Mouse (Mus musculus) MEL (cell line): Measurements from ENCODE around the gene Wipf1. TPM values are rescaled to one million over a fixed set of nuclear protein-coding genes. Genes with fewer than 3 reads are reported as not detected.
A peak's percentile ranks its signal among the peaks of the same experiment; 100 is the strongest.
"Not testable (repeated sequence)": the region's sequence is repeated elsewhere in the genome, so short reads cannot be mapped to it uniquely, and the experiment has no call there.

ENCODE experiments used
- DNase-seq: peaks from one replicate; pipeline ENCODE4 v3.0.0; 2011; ENCODE audit warnings: low read depth, low spot score
- H3K27ac ChIP-seq: 2 replicates; pipeline ENCODE4 v1.5.1; 2012; ENCODE audit warnings: low read depth, mild to moderate bottlenecking, control low read depth, low read length, moderate library complexity; ENCODE audit not compliant: control insufficient read depth
- H3K27me3 ChIP-seq, 2 experiments: fragments of 150-350 bp in 1 of 2; sonication (generic) in 1 of 2; 2 replicates each; pipeline ENCODE4 v1.6.1; 2012; ENCODE audit warnings: low read length in 2 of 2, mild to moderate bottlenecking in 2 of 2, improper control_type of control experiment in 1 of 2, moderate library complexity in 1 of 2; ENCODE audit not compliant: insufficient read depth in 2 of 2, control insufficient read depth in 1 of 2
- H3K36me3 ChIP-seq, 2 experiments: 2 replicates each; pipeline ENCODE4 v1.6.1; 2012 to 2014; ENCODE audit warnings: low read length in 2 of 2, improper control_type of control experiment in 1 of 2, inconsistent platforms in 1 of 2, mild to moderate bottlenecking in 1 of 2; ENCODE audit not compliant: insufficient read depth in 2 of 2, control insufficient read depth in 1 of 2
- H3K4me1 ChIP-seq, 2 experiments: fragments of 150-350 bp in 1 of 2; sonication (generic) in 1 of 2; 2 replicates each; pipeline ENCODE4 v1.6.1; 2012; ENCODE audit warnings: low read length in 2 of 2, improper control_type of control experiment in 1 of 2, mild to moderate bottlenecking in 1 of 2; ENCODE audit not compliant: insufficient read depth in 2 of 2, control insufficient read depth in 1 of 2
- H3K4me3 ChIP-seq, 2 experiments: fragments of 150-350 bp in 1 of 2; sonication (generic) in 1 of 2; 2 replicates each; pipeline ENCODE4 v1.5.1; 2012; ENCODE audit warnings: low read depth in 2 of 2, low read length in 2 of 2, mild to moderate bottlenecking in 2 of 2, moderate library complexity in 2 of 2, control low read depth in 1 of 2, improper control_type of control experiment in 1 of 2; ENCODE audit not compliant: control insufficient read depth in 1 of 2, insufficient read depth in 1 of 2
- H3K79me2 ChIP-seq: 2 replicates; pipeline ENCODE4 v1.6.1; 2012; ENCODE audit warnings: mild to moderate bottlenecking, low read length, moderate library complexity; ENCODE audit not compliant: control insufficient read depth, poor library complexity, insufficient read depth
- H3K9ac ChIP-seq: 2 replicates; pipeline ENCODE4 v1.6.1; 2012; ENCODE audit warnings: low read depth, mild to moderate bottlenecking, control low read depth, low read length, moderate library complexity; ENCODE audit not compliant: control insufficient read depth, poor library complexity, severe bottlenecking
- H3K9me3 ChIP-seq: fragments of 150-350 bp; sonication (generic); replicated peaks from 2 replicates; pipeline ENCODE4 v1.6.1; 2012; ENCODE audit warnings: mild to moderate bottlenecking, low read length, improper control_type of control experiment, moderate library complexity; ENCODE audit not compliant: insufficient read depth
- ELF1 ChIP-seq: IDR thresholded peaks from 2 replicates; pipeline ENCODE4 v1.6.1; 2014; ENCODE audit warnings: low read depth, mild to moderate bottlenecking, inconsistent platforms, low read length, improper control_type of control experiment, moderate library complexity
- EP300 ChIP-seq, 2 experiments: IDR thresholded peaks; 2 replicates each; pipeline ENCODE4 v1.6.1; 2011; ENCODE audit warnings: improper control_type of control experiment in 2 of 2, low read length in 2 of 2, low read depth in 1 of 2, mild to moderate bottlenecking in 1 of 2
- KAT2A ChIP-seq: conservative IDR thresholded peaks from 2 replicates; pipeline ENCODE4 v1.6.1; 2012; ENCODE audit warnings: low read depth, low read length, improper control_type of control experiment, inconsistent platforms
- MAFK ChIP-seq: IDR thresholded peaks from 2 replicates; pipeline ENCODE4 v1.6.1; 2011; ENCODE audit warnings: low read depth, mild to moderate bottlenecking, low read length, improper control_type of control experiment, borderline replicate concordance
- MAZ ChIP-seq: IDR thresholded peaks from 2 replicates; pipeline ENCODE4 v1.6.1; 2012; ENCODE audit warnings: low read depth, mild to moderate bottlenecking, inconsistent platforms, low read length, improper control_type of control experiment
- MXI1 ChIP-seq: IDR thresholded peaks from 2 replicates; pipeline ENCODE4 v1.6.1; 2011; ENCODE audit warnings: mild to moderate bottlenecking, low read depth, low read length, improper control_type of control experiment
- POLR2A ChIP-seq, 2 experiments: IDR thresholded peaks; 2 replicates each; pipeline ENCODE4 v1.6.1; 2011 to 2012; ENCODE audit warnings: low read length in 2 of 2, mild to moderate bottlenecking in 2 of 2, control low read depth in 1 of 2, improper control_type of control experiment in 1 of 2, low read depth in 1 of 2, moderate library complexity in 1 of 2; ENCODE audit not compliant: control insufficient read depth in 1 of 2, insufficient read depth in 1 of 2, poor library complexity in 1 of 2
- RAD21 ChIP-seq: IDR thresholded peaks from 2 replicates; pipeline ENCODE4 v1.6.1; 2011; ENCODE audit warnings: mild to moderate bottlenecking, low read depth, low read length, improper control_type of control experiment
- SIN3A ChIP-seq: IDR thresholded peaks from 2 replicates; pipeline ENCODE4 v1.6.1; 2012; ENCODE audit warnings: low read length, improper control_type of control experiment, inconsistent platforms
- TAL1 ChIP-seq: IDR thresholded peaks from 2 replicates; pipeline ENCODE4 v1.6.1; 2012; ENCODE audit warnings: mild to moderate bottlenecking, inconsistent platforms, low read length, moderate library complexity, mixed read lengths
- ZMIZ1 ChIP-seq: IDR thresholded peaks from 2 replicates; pipeline ENCODE4 v1.6.1; 2012; ENCODE audit warnings: low read depth, mild to moderate bottlenecking, inconsistent platforms, low read length, improper control_type of control experiment, moderate library complexity
- ZNF384 ChIP-seq: IDR thresholded peaks from 2 replicates; pipeline ENCODE4 v1.6.1; 2012; ENCODE audit warnings: low read depth, mild to moderate bottlenecking, inconsistent platforms, low read length, improper control_type of control experiment
- polyA plus RNA-seq, 2 experiments: library from polyadenylated mRNA; stranded (reverse) in 1 of 2; unstranded in 1 of 2; fragments of >175 nt in 1 of 2; fragments of >200 nt in 1 of 2; gene quantifications; 2 replicates each; pipeline versions ENCODE4 v1.2.1 to v1.2.4; 2012; ENCODE audit warnings: low replicate concordance in 2 of 2, low read depth in 1 of 2; ENCODE audit not compliant: insufficient read length in 2 of 2, insufficient read depth in 1 of 2, missing spikeins in 1 of 2
- total RNA-seq: library from RNA; depleted of rRNA; stranded (reverse); fragments of 300-350 nt; gene quantifications from 2 replicates; pipeline ENCODE4 v1.2.3, GENCODE M21; 2012

Gene Wipf1
- total and polyA plus RNA-seq, 3 experiments, result 5.2 to 83.9 (median 27.1) TPM

DNA sequence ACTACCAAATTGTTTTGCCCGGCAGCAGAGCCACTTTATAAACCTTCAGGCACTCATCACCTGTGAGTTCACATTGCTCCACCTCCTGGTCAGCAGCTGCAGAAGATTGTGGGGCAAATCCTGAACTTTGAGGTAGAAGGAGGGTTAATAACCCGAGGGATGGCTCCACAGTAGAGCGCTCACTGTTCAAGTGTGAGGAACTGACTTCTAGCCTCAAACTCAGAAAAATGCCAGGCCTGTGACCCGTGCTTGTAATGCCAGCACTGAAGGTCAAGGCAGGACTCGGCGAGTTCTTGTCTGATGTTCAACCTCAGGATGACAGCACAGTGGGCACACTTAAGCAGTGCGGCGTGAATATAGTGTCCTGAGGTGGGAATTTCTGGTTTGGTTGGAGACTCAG lies 28.4 kb upstream of the Wipf1 start:
- no peak overlapping the region for H3K4me3 ChIP-seq
- peaks cover 0 to 18% of the 10 kb centered on the region in 2 experiments; a peak in 3 of 4 replicates for H3K4me1 ChIP-seq
- H3K27me3 ChIP-seq, result no peaks in the 10 kb centered on the region
- no peak overlapping the region for H3K9ac ChIP-seq
- TF ChIP-seq MAFK (no peak), MAZ (no peak), TAL1 (no peak), ZNF384 (no peak), RAD21 (no peak), ZMIZ1 (no peak), SIN3A (no peak), KAT2A (no peak), POLR2A (IDR thresholded peaks at IDR 0.05; ENCODE audit: control insufficient read depth in 1 of 2, insufficient read depth in 1 of 2, low read depth in 1 of 2, low read length in 2 of 2, poor library complexity in 1 of 2) (no peak), ELF1 (no peak), MXI1 (no peak)
- TF ChIP-seq, all 39 proteins: peak for 0
- no peak overlapping the region for H3K27ac ChIP-seq
- no peak for DNase-seq
- peaks cover 0 to 12% of the 10 kb centered on the region in 2 experiments; a peak in 2 of 4 replicates for H3K36me3 ChIP-seq
- no peaks in the 10 kb centered on the region for H3K9me3 ChIP-seq
- H3K79me2 ChIP-seq, result no peaks in the 10 kb centered on the region

DNA sequence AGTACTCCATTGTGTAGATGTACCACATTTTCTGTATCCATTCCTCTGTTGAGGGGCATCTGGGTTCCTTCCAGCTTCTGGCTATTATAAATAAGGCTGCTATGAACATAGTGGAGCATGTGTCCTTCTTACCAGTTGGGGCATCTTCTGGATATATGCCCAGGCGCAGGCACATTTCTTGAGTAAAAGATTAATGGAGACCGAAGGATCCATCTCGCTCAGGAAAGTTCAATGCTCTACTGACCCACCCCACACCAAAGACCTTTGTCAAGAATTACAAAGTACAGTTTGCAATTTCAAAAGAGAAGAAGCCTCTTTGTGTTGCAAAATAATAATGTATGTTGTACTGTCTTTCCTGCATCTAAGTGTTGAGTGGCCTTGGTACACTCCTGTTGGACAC lies 27.5 kb upstream of the Wipf1 start:
- H3K9me3 ChIP-seq, H3K27me3 ChIP-seq, DNase-seq, H3K4me3 ChIP-seq, H3K79me2 ChIP-seq, H3K9ac ChIP-seq, H3K27ac ChIP-seq: not testable (repeated sequence)
- Histone ChIP-seq H3K36me3 (peaks cover 0 to 12% of the 10 kb centered on the region in 2 experiments; a peak in 2 of 4 replicates), H3K4me1 (peaks cover 0 to 15% of the 10 kb centered on the region in 2 experiments; a peak in 3 of 4 replicates)

DNA sequence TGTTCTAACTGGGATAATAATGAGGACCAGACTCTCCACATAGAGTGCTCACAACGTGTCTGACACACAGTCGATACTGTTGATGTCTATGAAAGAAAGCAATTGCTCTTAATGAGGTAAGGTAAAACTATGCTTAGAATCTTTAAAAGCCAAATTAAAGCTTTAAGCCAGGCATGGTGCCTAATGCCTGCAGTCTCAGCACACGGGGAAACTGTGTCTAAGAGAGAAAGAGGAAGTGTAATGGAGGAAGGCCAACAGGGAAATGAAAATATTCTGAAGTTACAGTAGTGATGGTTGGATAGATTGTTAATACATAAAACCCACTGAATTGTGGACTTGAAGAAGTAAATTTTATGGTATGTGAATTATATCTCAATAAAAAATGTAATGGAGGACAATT lies 24.9 kb upstream of the Wipf1 start:
- H3K9me3 ChIP-seq, result no peaks in the 10 kb centered on the region
- no peak overlapping the region for H3K9ac ChIP-seq
- TF ChIP-seq ZNF384 (no peak), EP300 (IDR thresholded peaks at IDR 0.05; ENCODE audit: low read depth in 1 of 2, low read length in 2 of 2) (peak in 1 of 2 experiments; percentile 38; a peak in 1 of 4 replicates)
- peak; percentile 65 for DNase-seq
- peaks cover 0 to 13% of the 10 kb centered on the region in 2 experiments; a peak in 2 of 4 replicates for H3K4me1 ChIP-seq
- H3K36me3 ChIP-seq, result peaks cover 0 to 11% of the 10 kb centered on the region in 2 experiments; a peak in 2 of 4 replicates
- H3K27ac ChIP-seq, result no peak overlapping the region
- no peaks in the 10 kb centered on the region for H3K79me2 ChIP-seq
- no peak overlapping the region for H3K4me3 ChIP-seq
- H3K27me3 ChIP-seq, result no peaks in the 10 kb centered on the region
